Mouse (Mus musculus): ENCODE measurements around the gene Serpine1.
"Not testable (repeated sequence)": the region's sequence is repeated elsewhere in the genome, so short reads cannot be mapped to it uniquely, and the experiment has no call there.

The Serpine1 gene

DNA sequence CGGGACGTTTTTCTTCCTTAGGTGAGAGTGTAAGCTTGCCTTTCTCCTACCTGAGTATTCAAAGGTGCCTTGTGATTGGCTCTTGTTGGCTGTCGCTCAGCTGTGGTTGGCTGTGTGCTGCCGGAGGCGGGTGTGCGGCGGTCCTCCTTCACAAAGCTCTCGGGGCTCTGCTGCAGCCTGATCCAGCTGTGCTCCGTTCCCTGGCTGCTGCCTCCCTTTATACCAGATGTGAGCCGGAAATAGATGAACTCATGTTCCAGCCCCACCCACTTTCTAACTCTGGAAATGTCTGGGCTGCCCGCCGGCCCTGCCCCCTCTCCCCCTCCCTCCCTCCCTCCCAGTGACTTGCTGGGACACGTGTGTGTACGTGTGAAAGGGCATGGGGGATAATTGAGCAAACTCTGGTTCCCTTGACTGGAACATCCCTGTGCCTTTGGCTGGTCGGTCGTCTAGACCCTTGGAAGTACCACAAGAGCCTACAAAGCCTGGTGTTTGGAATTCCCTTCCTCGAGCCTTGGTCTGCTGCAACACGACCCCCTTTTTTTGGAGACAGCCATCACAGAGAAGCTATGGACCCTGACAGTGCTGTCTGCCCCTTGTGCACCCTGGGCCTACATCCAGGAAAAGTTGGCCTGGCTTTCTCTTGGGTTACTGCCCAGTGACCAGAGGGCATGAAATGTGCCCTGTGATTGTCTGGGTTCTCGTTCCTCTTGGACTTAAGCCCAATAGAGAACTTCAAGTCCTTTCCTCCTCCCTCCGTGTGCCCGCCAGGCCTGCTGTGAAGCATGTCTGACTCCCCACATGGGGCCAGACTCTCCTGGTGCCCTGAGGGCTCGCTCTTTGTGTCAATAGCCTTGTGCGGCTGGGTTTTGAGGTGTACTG, at the start of gene Serpine1:
TSS of gene Serpine1 (minus strand) at position 190 of the 882 bp plus-strand sequence.
- DNase-seq: peak; percentile 98

- no peak for DNase-seq
Observed at GRCm38 (mm10) chr5:137121280-137121679, 49.2 kb upstream of the Serpine1 start.

DNA sequence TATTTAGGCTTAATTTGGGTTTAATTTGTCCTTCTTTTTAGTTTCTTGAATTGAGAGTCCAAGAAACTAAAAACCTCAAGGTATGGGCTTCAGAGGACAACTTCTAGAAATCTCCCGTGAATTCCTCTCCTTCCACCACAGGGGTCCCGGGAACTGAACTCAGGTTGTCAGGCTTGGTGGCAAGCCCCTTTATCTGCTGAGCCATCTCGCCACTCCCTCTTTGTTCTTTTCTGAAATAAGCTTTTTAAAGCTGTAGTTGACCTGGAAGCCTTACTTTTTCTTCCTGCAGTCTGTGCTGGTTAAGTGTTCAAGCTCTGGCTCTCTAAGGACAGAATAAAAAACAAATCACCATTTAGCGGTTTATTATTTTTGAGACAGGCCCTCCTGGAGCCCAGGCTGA, 46.8 kb upstream of the Serpine1 start:
- no peak for DNase-seq

- DNase-seq: not testable (repeated sequence)
Observed at GRCm38 (mm10) chr5:137117994-137118393, 45.9 kb upstream of the Serpine1 start.

GRCm38 (mm10) chr5:137116987-137117386, 44.9 kb upstream of the Serpine1 start:
- no peak for DNase-seq

- peak; percentile 86 for DNase-seq
Observed at GRCm38 (mm10) chr5:137115866-137116847, 44.1 kb upstream of the Serpine1 start, which contains the start of gene Trim56. TSS of gene Trim56 (minus strand) at chr5:137116209.

DNA sequence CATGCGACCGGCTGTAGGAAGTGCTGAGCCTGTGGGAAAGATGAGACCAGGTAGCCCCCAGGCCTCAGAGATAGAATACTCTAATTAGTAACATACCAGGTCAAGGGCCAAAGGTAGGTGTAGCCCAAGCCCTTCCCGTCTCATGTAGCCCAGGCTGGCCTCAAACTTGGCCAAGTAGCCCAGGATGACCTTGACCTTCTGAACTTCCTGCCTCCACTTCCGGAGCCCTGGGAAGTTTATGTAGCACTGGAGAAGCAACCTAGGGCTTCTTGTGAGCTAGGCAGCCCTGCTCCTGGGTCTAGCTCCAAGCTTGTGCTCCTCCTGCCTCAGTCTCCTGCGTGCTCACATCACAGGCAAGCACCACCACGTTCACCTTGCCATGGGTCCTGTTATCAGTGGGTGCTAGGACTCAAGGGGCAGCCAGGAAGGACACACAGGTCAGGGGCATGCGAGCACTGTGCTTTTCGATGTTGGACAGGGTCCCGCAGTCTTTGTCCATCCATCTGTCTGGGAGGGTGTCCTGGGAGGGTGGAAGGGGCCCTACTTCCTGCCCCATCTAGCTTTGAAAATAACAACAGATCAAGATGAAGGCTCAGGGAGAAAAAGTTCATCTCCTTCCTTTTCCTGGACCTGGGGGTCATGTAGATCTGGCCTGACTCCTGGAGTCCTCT, 43.0 kb upstream of the Serpine1 start:
- no peak for DNase-seq

DNA sequence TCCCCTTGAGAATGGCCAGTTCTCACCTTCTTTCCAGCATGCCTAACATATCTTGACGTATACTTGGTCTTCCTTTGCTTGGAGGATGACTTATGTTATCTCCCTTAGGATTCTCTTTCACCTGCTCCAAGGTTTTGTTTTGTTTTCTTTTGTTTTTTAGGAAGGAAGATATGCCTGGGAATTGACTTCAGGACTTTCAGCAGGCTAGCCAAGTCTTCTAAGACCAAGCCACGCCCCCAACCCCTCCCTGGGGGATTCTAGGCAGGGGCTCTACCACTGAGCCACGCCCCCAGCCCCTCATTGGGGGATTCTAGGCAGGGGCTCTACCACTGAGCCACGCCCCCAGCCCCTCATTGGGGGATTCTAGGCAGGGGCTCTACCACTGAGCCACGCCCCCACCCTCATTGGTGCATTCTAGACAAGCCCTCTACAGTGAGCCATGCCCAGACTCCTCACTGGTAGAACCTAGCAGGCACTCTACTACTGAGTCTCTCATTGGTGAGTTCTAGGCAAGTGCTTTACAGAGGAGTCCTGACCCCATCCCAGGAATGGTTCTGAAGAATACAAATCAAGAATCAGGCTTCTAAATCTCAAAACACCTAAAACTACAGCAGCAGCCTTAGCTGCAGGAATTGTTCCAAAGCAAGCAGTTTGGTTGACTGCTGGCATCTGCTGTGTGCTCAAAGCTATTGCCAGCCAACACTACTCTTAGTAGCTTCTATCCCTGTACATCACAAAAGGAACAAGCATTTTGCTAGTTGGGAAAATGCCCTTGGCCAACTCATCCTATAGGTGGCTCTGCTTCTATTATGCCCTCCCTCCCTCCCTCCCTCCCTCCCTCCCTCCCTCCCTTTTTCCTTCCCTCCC, 39.7 kb upstream of the Serpine1 start:
- DNase-seq: no peak

- no peak for DNase-seq
Observed at GRCm38 (mm10) chr5:137110863-137111262, 38.8 kb upstream of the Serpine1 start.

GRCm38 (mm10) chr5:137109941-137110593, 38.0 kb upstream of the Serpine1 start:
- DNase-seq: peak; percentile 36

DNA sequence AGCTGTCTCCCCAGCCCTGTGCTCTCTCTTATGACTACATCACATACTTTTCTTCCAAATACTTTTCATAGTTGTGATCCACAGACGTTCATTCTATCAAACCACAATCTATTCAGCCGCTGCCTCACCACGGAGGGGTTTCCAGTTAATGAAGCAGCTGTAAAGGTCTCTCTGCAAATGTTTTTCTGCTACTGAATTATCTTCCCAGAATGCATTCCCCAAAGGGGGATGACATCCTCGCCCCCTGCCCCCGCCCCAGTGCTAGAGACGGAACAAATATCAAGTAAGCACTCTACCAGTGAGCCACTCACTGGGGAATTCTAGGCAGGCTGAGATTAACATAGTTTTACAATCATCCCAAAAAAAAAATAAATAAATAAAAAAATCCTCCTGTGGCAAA, 36.0 kb upstream of the Serpine1 start:
- DNase-seq: no peak

- DNase-seq: peak; percentile 89
Observed at GRCm38 (mm10) chr5:137107670-137108069, 35.6 kb upstream of the Serpine1 start.

- DNase-seq: peak; percentile 91
Observed at GRCm38 (mm10) chr5:137107024-137107423, 35.0 kb upstream of the Serpine1 start.

DNA sequence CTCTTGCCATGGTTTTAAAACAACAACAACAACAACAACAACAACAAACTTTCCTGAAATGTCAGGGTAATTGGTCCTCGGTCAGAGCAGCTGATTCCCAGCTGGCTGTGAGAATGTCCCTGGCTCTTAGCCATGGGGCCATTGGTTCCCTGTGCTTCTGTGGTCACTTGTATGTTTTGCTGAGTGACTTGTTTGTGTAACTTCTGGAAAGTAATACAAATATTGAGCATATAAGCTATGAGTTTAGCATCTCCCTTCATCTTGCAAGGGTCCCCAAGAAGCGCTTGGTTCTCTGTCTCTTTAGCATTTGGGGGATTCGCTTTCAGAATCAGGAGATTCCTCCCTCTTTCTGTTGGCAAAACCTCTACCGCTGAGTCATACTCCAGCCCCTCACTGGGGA, 34.4 kb upstream of the Serpine1 start:
- DNase-seq: peak; percentile 43

DNA sequence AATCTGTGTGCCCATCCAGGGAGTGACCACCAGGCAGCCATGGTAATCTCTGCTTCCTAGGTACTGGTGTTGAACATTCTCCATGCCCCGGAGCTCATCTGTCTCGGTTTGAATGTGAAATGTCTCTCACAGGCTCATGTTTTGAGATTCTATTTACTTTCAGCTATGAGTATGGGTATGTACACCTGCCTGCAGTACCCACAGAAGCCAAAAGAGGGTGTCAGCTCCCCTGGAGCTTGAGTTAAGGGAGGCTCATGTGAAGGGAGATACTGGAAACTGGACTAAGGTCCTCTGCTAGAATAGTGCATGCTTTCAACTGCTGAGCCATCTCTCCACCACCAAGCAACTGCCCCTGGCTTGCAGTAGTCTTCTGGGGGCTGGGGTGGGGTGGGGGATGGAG, 31.9 kb upstream of the Serpine1 start:
- DNase-seq: no peak

GRCm38 (mm10) chr5:137102575-137103522, 30.8 kb upstream of the Serpine1 start:
- DNase-seq: no peak

DNA sequence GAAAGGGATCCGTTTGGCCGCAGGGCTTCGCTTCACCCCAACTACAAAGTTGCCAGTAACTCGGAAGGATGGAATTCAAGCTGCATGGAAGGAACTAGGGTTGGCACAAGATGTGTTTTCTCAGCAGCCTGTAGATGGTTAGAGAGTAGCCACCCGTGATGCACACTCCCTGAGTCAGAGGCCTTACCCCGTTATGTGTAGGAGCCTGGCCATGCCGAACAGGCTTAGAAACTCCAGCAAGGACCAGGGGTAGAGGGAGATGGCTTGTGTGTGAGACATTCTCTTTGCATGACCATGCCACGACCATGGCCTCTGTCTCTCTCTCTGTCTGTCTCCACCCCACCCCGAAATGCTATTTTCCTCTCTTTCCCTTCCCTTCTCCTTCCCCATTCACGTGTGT, 30.0 kb upstream of the Serpine1 start:
- no peak for DNase-seq

GRCm38 (mm10) chr5:137100660-137101059, 28.6 kb upstream of the Serpine1 start:
- no peak for DNase-seq

DNA sequence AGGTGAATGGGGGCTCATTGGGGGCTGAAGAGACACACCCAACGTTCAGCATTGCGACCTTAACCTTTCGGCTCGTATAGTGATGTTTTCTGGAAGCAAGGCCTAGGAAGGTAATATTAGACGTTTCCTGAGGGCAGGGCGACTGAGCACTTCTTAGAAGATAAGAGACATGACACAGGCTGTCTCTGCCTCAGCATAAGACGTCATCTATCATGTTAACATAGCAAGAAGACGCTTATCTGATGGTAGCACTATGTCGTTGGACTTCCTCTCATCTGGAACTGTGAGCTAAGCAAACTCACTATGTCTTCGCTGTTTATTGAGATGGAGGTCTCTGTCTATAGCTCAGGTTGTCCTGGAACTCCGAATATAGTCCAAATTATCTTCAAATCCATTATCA, 26.4 kb upstream of the Serpine1 start:
- no peak for DNase-seq

GRCm38 (mm10) chr5:137096037-137096436, 24.0 kb upstream of the Serpine1 start:
- peak; percentile 76 for DNase-seq

Measured in kidney, adult 9 months (tissue).